ENCODE assay signal across 8 mouse cellular contexts in the genomic region with DNA sequence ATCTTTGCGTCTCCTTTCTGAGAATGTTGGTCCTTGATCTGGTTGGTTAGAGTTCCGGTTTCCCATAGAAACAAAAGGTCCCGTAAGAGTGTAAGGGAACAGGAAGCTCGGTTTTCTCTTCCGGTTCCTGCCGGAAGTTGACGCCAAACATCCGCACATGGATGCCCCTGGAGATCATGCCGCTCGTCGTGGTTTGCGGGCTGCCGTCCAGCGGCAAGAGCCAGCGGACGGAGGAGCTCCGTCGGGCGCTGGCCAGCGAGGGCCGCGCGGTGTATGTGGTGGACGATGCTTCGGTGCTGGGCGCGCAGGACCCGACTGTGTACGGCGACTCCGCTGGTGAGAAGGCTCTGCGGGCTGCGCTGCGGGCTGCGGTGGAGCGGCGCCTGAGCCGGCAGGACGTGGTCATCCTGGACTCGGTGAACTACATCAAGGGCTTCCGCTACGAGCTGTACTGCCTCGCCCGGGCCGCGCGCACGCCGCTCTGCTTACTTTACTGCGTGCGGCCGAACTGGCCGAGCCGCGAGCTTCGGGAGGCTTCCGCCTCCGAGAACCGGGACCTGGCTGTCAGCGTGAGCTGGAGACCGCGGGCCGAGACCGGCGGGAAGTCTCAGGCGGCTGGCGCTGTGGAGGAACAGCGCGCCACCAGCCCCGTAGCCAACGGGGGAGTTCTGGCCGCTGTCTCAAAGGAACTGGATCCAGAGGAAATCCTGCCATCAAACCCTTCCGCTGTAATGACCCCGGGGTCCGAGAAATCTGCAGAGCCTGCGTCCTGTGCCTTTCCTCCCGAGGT. TPM values are rescaled to one million over a fixed set of nuclear protein-coding genes. Genes with fewer than 3 reads are reported as not detected.
DNase-seq lines count a peak whose midpoint lies in the region; ATAC-seq lines count a peak whose summit lies in the region.

A gene (plus strand): TSS at position 71 of the 790 bp plus-strand sequence.

- peak within 1 kb of the TSS; percentile 94 for H3K4me3 ChIP-seq in megakaryocyte, embryonic 14.5 days (replicated peaks)

- no peaks in the 10 kb centered on the region for H3K9me3 ChIP-seq in megakaryocyte, embryonic 14.5 days

- peak; percentile 89 for ATAC-seq in common myeloid progenitor, adult 5-6 weeks (replicated peaks; ENCODE audit: low read depth, poor library complexity, severe bottlenecking)

- peaks cover 12% of the 10 kb centered on the region for H3K4me1 ChIP-seq in megakaryocyte, embryonic 14.5 days

- no peaks in the 10 kb centered on the region for H3K27me3 ChIP-seq in megakaryocyte, embryonic 14.5 days (replicated peaks)

- H3K36me3 ChIP-seq in megakaryocyte, embryonic 14.5 days (replicated peaks; ENCODE audit: low read length) = peaks cover 2% of the 10 kb centered on the region

- DNase-seq in ZHBTc4 (ENCODE audit: low read depth, low spot score) = peak; percentile 89
- peak; percentile 50 to 72 for DNase-seq in gastrocnemius, adult 8-10 months (ENCODE audit: low spot score in 2 of 2)
- DNase-seq in hindlimb bud, embryonic 11.5 days (ENCODE audit: extremely low spot score, low read depth, low spot score) = peak; percentile 82
- peak; percentile 69 to 71 for DNase-seq in left cerebral cortex, adult 8-10 months (ENCODE audit: low spot score in 2 of 2)
- DNase-seq in right cerebral cortex, postnatal 10 days (ENCODE audit: low spot score in 2 of 2) = peak; percentile 89 to 91
- peak; percentile 72 for DNase-seq in urinary bladder, postnatal 25 days (ENCODE audit: low spot score)

RNA-seq across cellular contexts. Expression of the gene that starts here (rescaled TPM):
- 33.8 and 40.1 TPM in 2 replicates for total RNA-seq in common myeloid progenitor, adult 5-6 weeks (2017)
- 10 to 100 TPM; 23.2 to 28.8 (median 27.3) TPM for total RNA-seq in gastrocnemius, adult 8-10 months (2022)
- 10 to 100 TPM; 15.0 to 16.4 (median 15.7) TPM for total RNA-seq in left cerebral cortex, adult 8-10 months (2022)
- 33.5 and 40.0 TPM in 2 replicates for polyA plus RNA-seq in megakaryocyte, embryonic 14.5 days (2012; ENCODE audit: insufficient read depth, low replicate concordance)

Comparison
In these comparisons a context has a peak if more than half of its experiments do, and no peak if none do; other contexts are left out.
1. Peak in every context shown above with its lines: DNase-seq, ATAC-seq and H3K4me3 ChIP-seq.